Mouse (Mus musculus) liver (tissue): ENCODE results near the gene Epb41l5.

Experiments used
- DNase-seq: peaks from one replicate; pipeline ENCODE4 v3.0.0-alpha.2; 2020; ENCODE audit warnings: mixed read lengths

Epb41l5 gene

GRCm38 (mm10) chr1:119590041-119590440 lies 58.8 kb downstream of the Epb41l5 start:
- DNase-seq: no peak

GRCm38 (mm10) chr1:119584974-119585373 lies 63.8 kb downstream of the Epb41l5 start:
- DNase-seq: no peak

- peak; percentile 52 for DNase-seq
These were observed 78.7 kb downstream of the Epb41l5 start for GRCm38 (mm10) chr1:119570134-119570533.

DNA sequence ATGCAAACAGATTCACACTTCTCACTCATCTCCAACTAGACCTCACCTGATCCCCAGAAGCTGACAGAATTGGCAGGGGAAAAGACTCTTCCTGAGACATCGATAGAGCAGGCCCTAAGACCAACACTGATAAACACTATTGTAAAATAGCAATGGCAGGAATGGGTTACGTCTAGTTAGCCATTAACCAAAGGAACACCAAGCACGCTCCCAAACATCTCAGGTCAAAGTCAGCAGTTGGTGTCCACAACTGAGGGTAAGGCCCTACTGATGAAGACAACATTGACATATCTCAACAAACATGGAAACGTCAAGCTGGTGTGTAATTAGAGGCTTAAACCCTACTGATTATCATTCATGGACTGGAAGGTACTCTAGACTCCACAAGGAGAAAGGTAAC lies 83.3 kb downstream of the Epb41l5 start:
- no peak for DNase-seq

GRCm38 (mm10) chr1:119557641-119558395 lies 91.0 kb downstream of the Epb41l5 start:
- DNase-seq: no peak

DNA sequence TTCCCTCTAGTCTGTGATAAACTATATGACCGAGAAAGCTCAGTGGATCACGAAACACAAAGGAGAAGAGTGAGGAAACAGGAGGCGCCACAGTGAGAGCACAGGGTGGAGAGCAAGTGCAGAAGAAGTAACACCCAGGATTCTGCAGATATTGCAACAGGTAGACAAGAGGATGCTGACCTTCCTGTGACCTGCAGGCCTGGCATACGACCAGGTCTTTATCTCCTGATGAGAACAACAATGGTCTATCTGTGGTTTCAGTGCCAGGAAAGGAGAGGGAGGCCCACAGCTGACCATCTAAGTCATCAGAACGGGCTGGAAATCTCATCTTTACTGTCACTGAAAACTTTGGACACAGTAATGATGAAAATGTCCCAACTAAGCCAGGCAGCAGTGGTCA lies 93.1 kb downstream of the Epb41l5 start:
- DNase-seq: no peak

GRCm38 (mm10) chr1:119551651-119552050 lies 97.1 kb downstream of the Epb41l5 start:
- no peak for DNase-seq

GRCm38 (mm10) chr1:119550064-119550463 lies 98.7 kb downstream of the Epb41l5 start:
- no peak for DNase-seq

DNA sequence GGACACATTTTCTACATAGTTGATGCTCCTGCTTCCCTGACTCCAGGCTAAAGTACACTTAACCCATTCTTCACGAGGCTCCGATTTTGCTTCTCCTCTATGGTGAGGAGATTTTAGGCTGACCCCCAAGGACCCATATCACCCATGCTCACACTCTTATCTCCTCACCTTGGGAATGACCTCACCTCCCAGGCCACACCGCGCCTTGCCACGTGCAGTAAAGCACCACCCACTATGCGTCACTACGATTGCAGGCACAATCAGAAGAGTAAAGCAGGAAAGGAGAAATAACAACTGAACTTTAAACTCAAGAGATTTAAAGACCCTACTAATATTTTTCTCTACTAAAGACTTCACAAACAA lies 99.5 kb downstream of the Epb41l5 start:
- DNase-seq: no peak

- DNase-seq: peak; percentile 73
These were observed 100.0 kb downstream of the Epb41l5 start for GRCm38 (mm10) chr1:119548668-119549326.

- no peak for DNase-seq
These were observed 102.3 kb downstream of the Epb41l5 start for GRCm38 (mm10) chr1:119546490-119546889.

- DNase-seq: no peak
These were observed 103.1 kb downstream of the Epb41l5 start for GRCm38 (mm10) chr1:119545671-119546070.

GRCm38 (mm10) chr1:119545164-119545563 lies 103.6 kb downstream of the Epb41l5 start:
- no peak for DNase-seq

GRCm38 (mm10) chr1:119544611-119545155 lies 104.1 kb downstream of the Epb41l5 start:
- no peak for DNase-seq

DNA sequence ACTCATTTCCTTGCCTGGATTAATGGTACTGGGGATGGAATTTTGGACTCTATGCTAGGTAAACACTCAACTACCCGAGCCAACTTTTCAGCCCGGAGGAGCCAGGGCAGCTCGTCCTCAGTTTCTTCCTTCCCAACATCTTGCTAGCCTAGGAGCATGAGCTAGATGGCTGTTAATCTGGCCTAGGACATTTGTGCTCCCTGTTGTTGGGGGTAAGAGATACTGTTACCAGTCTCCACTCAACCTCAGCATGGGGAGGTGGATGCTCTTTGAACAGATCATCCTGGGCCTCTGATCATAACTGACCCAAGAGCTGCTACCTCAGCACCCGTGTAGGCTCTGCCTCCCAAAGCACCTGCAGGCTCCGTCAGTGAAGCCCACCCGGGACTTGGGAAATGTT lies 105.5 kb downstream of the Epb41l5 start:
- no peak for DNase-seq

GRCm38 (mm10) chr1:119541570-119541969 lies 107.2 kb downstream of the Epb41l5 start:
- DNase-seq: no peak

DNA sequence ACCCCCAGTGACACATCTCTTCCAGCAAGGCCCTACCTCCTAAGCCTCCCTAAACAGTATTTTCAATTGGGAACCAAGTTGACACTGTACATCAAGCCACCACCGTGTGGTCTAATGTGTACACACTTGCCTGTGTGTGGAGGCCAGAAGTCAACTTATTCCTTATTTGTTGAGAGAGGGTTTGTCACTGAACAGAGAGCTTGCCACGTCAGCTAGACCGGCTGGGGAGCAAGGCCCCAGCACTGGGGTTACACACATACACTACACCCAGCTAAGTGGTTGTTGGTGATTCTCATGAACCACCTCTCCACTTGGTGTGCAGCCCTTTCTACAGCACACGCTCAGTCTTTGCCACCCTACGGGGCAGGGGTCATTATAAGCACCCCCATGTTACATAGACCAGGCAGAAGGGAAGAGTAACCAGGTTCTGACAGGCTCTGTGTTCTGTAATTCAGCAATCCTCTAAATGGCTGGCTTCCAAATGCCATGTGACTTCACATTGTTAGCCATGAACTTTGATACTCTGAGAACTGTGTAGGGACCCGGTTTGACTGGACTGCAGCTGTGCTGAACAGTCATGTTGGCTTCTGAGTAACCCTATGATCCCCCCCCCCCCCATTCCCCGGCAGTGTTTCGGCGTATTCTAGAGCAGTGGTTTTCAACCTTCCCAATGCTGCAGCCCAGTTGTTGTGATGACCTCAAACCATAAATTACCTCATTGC lies 107.8 kb downstream of the Epb41l5 start:
- no peak for DNase-seq

GRCm38 (mm10) chr1:119539252-119539651 lies 109.5 kb downstream of the Epb41l5 start:
- DNase-seq: no peak

GRCm38 (mm10) chr1:119537651-119538050 lies 111.1 kb downstream of the Epb41l5 start:
- DNase-seq: no peak

GRCm38 (mm10) chr1:119536122-119536521 lies 112.7 kb downstream of the Epb41l5 start:
- DNase-seq: no peak

DNA sequence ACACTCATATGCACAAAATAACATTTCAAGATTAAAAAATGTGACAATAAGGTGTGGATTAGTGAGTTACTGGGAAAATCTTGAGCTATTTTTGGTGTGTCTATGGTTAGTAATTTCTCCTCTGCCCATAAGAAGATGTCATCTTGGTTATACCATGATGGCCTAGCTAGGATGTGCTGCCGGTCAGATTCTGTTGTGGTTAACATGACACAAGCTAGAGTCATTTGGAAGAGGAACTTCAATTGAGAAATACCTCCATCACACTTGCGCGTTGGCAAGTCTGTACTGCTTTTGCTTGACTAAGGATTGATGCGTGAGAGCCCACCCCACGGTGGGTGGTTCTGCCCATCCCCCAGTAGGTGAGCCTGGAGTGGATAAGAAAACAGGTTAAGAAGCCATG lies 114.5 kb downstream of the Epb41l5 start:
- no peak for DNase-seq

- DNase-seq: no peak
These were observed 115.6 kb downstream of the Epb41l5 start for GRCm38 (mm10) chr1:119533093-119533805.

- no peak for DNase-seq
These were observed 116.6 kb downstream of the Epb41l5 start for GRCm38 (mm10) chr1:119532165-119532564.
